Mouse (Mus musculus) lung, adult 2 months (tissue): ENCODE data around the gene Arid4a.

Source experiments
- CTCF ChIP-seq: fragments of 200-500 bp; IDR thresholded peaks from 2 replicates; pipeline ENCODE4 v1.5.1; 2011; ENCODE audit warnings: mild to moderate bottlenecking, low read length, control low read depth; ENCODE audit not compliant: insufficient read depth
- POLR2A ChIP-seq: fragments of 200-500 bp; IDR thresholded peaks from 2 replicates; pipeline ENCODE4 v1.6.1; 2011; ENCODE audit warnings: low read depth, mild to moderate bottlenecking, control low read depth, low read length, borderline replicate concordance; ENCODE audit errors: extremely low read depth

DNA sequence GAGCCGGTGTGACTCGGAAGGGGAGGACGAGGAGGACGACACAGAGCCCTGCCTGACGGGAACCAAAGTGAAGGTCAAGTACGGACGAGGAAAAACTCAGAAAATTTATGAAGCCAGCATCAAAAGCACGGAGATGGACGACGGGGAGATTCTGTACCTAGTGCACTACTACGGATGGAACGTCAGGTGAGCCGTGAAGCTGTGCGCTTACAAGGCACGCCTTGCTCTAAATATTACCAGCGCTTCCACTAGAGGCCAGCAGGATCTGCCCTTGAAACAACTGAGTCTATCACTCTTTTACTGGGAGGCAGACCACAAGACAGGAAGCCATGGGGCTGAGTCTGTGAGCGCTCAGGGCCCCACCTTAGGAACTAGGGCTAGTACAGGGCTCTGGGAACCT is 54.1 kb downstream of the Arid4a start:
- no peak for TF ChIP-seq CTCF
- no peak for TF ChIP-seq POLR2A
